ENCODE assay signal across 7 mouse cellular contexts in genomic region chr3:144570816-144571487, GRCm38 (mm10). TPM values are rescaled to one million over a fixed set of nuclear protein-coding genes. Genes with fewer than 3 reads are reported as not detected.
A peak's percentile ranks its signal among the peaks of the same experiment; 100 is the strongest.
DNase-seq lines count a peak whose midpoint lies in the region; ATAC-seq and TF ChIP-seq lines count a peak whose summit lies in the region.

No protein-coding gene starts in this region.

- peak overlapping the region; percentile 57 for H3K4me2 ChIP-seq in lung, postnatal 0 days (replicated peaks; ENCODE audit: low read depth, low read length)
- peak overlapping the region; percentile 38 for H3K4me2 ChIP-seq in embryonic facial prominence, embryonic 15.5 days (replicated peaks)
- peak overlapping the region; percentile 54 for H3K4me2 ChIP-seq in limb, embryonic 11.5 days (ENCODE audit: low read depth, severe bottlenecking)
- H3K4me2 ChIP-seq in stomach, embryonic 14.5 days (replicated peaks; ENCODE audit: low read depth, low read length), result peak overlapping the region; percentile 72

- TF ChIP-seq CTCF in lung, postnatal 0 days (IDR thresholded peaks at IDR 0.05), result no peak

- no peaks in the 10 kb centered on the region for H3K36me3 ChIP-seq in lung, postnatal 0 days (ENCODE audit: insufficient read depth, low read length)
- H3K36me3 ChIP-seq in embryonic facial prominence, embryonic 15.5 days, result peaks cover 15% of the 10 kb centered on the region
- H3K36me3 ChIP-seq in limb, embryonic 11.5 days (ENCODE audit: control insufficient read depth, insufficient read depth, low read length), result peaks cover 3% of the 10 kb centered on the region; the same call in 1 of the 2 replicates
- H3K36me3 ChIP-seq in stomach, embryonic 14.5 days (ENCODE audit: control insufficient read depth, insufficient read depth, low read length), result peaks cover 3% of the 10 kb centered on the region; the same call in 1 of the 2 replicates

- no peak for ATAC-seq in lung, postnatal 0 days
- ATAC-seq in embryonic facial prominence, embryonic 15.5 days (ENCODE audit: insufficient number of reproducible peaks, low FRiP score, low TSS enrichment, low read depth), result no peak
- no peak for ATAC-seq in limb, embryonic 11.5 days (ENCODE audit: insufficient number of reproducible peaks, low FRiP score, low TSS enrichment, low read depth)
- ATAC-seq in stomach, embryonic 14.5 days (ENCODE audit: insufficient number of reproducible peaks, insufficient read depth, low FRiP score, low read depth), result no peak; the same call in 1 of the 2 replicates
- no peak for ATAC-seq in inflammation-experienced regulatory T-cells, adult 6 months

- H3K27me3 ChIP-seq in lung, postnatal 0 days (replicated peaks; ENCODE audit: insufficient read depth, low read length), result no peaks in the 10 kb centered on the region
- H3K27me3 ChIP-seq in embryonic facial prominence, embryonic 15.5 days, result no peaks in the 10 kb centered on the region
- H3K27me3 ChIP-seq in limb, embryonic 11.5 days (ENCODE audit: control insufficient read depth, insufficient read depth, low read length), result no peaks in the 10 kb centered on the region
- H3K27me3 ChIP-seq in stomach, embryonic 14.5 days (ENCODE audit: control insufficient read depth, insufficient read depth, low read length), result no peaks in the 10 kb centered on the region

- peak overlapping the region; percentile 93 for H3K27ac ChIP-seq in lung, postnatal 0 days (ENCODE audit: low read length)
- H3K27ac ChIP-seq in embryonic facial prominence, embryonic 15.5 days (replicated peaks), result peak overlapping the region; percentile 95
- peak overlapping the region; percentile 81 for H3K27ac ChIP-seq in limb, embryonic 11.5 days (replicated peaks; ENCODE audit: low read depth, low read length)
- peak overlapping the region; percentile 82 for H3K27ac ChIP-seq in stomach, embryonic 14.5 days (ENCODE audit: low read length)

- under 1% methylated on average over 25 of the region's 25 CpGs for WGBS in lung, postnatal 0 days
- under 1% methylated on average over 25 of the region's 25 CpGs for WGBS in embryonic facial prominence, embryonic 15.5 days
- WGBS in limb, embryonic 11.5 days, result 1% methylated on average over 25 of the region's 25 CpGs
- under 1% methylated on average over 25 of the region's 25 CpGs for WGBS in stomach, embryonic 14.5 days

- peak overlapping the region; percentile 80 for H3K9ac ChIP-seq in lung, postnatal 0 days (replicated peaks; ENCODE audit: low read depth)
- peak overlapping the region; percentile 90 for H3K9ac ChIP-seq in embryonic facial prominence, embryonic 15.5 days
- peak overlapping the region; percentile 96 for H3K9ac ChIP-seq in limb, embryonic 11.5 days (ENCODE audit: low read length)
- peak overlapping the region; percentile 93 for H3K9ac ChIP-seq in stomach, embryonic 14.5 days (replicated peaks; ENCODE audit: low read depth, low read length)

- peaks cover 18% of the 10 kb centered on the region; the same call in 1 of the 2 replicates for H3K4me1 ChIP-seq in lung, postnatal 0 days (ENCODE audit: insufficient read depth, low read depth, low read length)
- peaks cover 15% of the 10 kb centered on the region for H3K4me1 ChIP-seq in embryonic facial prominence, embryonic 15.5 days
- H3K4me1 ChIP-seq in limb, embryonic 11.5 days (ENCODE audit: control insufficient read depth, insufficient read depth, low read length), result peaks cover 3% of the 10 kb centered on the region; the same call in 1 of the 2 replicates
- H3K4me1 ChIP-seq in stomach, embryonic 14.5 days (ENCODE audit: control insufficient read depth, insufficient read depth, low read length), result peaks cover 16% of the 10 kb centered on the region; the same call in 1 of the 2 replicates

- peak overlapping the region; percentile 79 for H3K4me3 ChIP-seq in lung, postnatal 0 days (ENCODE audit: low read depth, low read length)
- peak overlapping the region; percentile 79 for H3K4me3 ChIP-seq in embryonic facial prominence, embryonic 15.5 days (replicated peaks)
- H3K4me3 ChIP-seq in limb, embryonic 11.5 days (ENCODE audit: low read depth, low read length), result peak overlapping the region; percentile 88
- peak overlapping the region; percentile 91 for H3K4me3 ChIP-seq in stomach, embryonic 14.5 days (ENCODE audit: low read depth, low read length)

- no peak for TF ChIP-seq EP300 in lung, postnatal 0 days (IDR thresholded peaks at IDR 0.05)

- H3K9me3 ChIP-seq in lung, postnatal 0 days (ENCODE audit: low read length), result no peaks in the 10 kb centered on the region
- H3K9me3 ChIP-seq in embryonic facial prominence, embryonic 15.5 days (replicated peaks), result no peaks in the 10 kb centered on the region
- H3K9me3 ChIP-seq in limb, embryonic 11.5 days (ENCODE audit: control insufficient read depth, low read length), result no peaks in the 10 kb centered on the region
- no peaks in the 10 kb centered on the region for H3K9me3 ChIP-seq in stomach, embryonic 14.5 days (ENCODE audit: control insufficient read depth, low read depth, low read length)

- DNase-seq in lung, postnatal 0 days (ENCODE audit: low spot score), result no peak
- no peak for DNase-seq in lung, postnatal 36 days
- DNase-seq in limb, embryonic 11.5 days (ENCODE audit: low spot score), result no peak
- DNase-seq in right cerebral cortex, adult 2 months (ENCODE audit: low spot score in 2 of 2), result no peak

RNA-seq across cellular contexts. Expression of gene Selenof, which starts 0.8 kb away (rescaled TPM):
- 837 and 926 TPM in 2 replicates for polyA plus RNA-seq in lung, postnatal 0 days (2015; fragmentation: Nextera tagmentation; extraction: Ambion mirVana)
- polyA plus RNA-seq in embryonic facial prominence, embryonic 15.5 days (2015; fragmentation: Nextera tagmentation; extraction: Ambion mirVana), result 642 and 651 TPM in 2 replicates
- polyA plus RNA-seq in limb, embryonic 11.5 days (2014; fragmentation: Nextera tagmentation; extraction: Ambion mirVana), result 368 and 386 TPM in 2 replicates
- polyA plus RNA-seq in stomach, embryonic 14.5 days (2014; fragmentation: Nextera tagmentation; extraction: Ambion mirVana), result 482 and 488 TPM in 2 replicates
- 100 to 1,000 TPM; 310 to 362 (median 335) TPM for polyA plus RNA-seq in inflammation-experienced regulatory T-cells, adult 6 months (2017; shearing (Covaris generic))

RNA-seq across cellular contexts. Expression of gene Hs2st1, which starts 1.0 kb away (rescaled TPM):
- 25.1 and 29.3 TPM in 2 replicates for polyA plus RNA-seq in lung, postnatal 0 days (2015; fragmentation: Nextera tagmentation; extraction: Ambion mirVana)
- polyA plus RNA-seq in embryonic facial prominence, embryonic 15.5 days (2015; fragmentation: Nextera tagmentation; extraction: Ambion mirVana), result 15.2 and 15.3 TPM in 2 replicates
- polyA plus RNA-seq in limb, embryonic 11.5 days (2014; fragmentation: Nextera tagmentation; extraction: Ambion mirVana), result 14.1 and 14.8 TPM in 2 replicates
- polyA plus RNA-seq in stomach, embryonic 14.5 days (2014; fragmentation: Nextera tagmentation; extraction: Ambion mirVana), result 18.4 and 19.9 TPM in 2 replicates
- polyA plus RNA-seq in inflammation-experienced regulatory T-cells, adult 6 months (2017; shearing (Covaris generic)), result 1 to 10 TPM; 1.8 to 3.7 (median 3.5) TPM
